Mouse (Mus musculus) embryonic facial prominence, embryonic 11.5 days (tissue): Measurements from ENCODE around the gene Npas2. TPM values are rescaled to one million over a fixed set of nuclear protein-coding genes. Genes with fewer than 3 reads are reported as not detected.
A peak's percentile ranks its signal among the peaks of the same experiment; 100 is the strongest.

ENCODE experiments used
- ATAC-seq: fragments of 200-750 bp; cut with Nextera tagmentation; replicated peaks from 2 replicates; pipeline ENCODE4 v1.8.0; 2017; ENCODE audit warnings: low read depth; ENCODE audit not compliant: insufficient number of reproducible peaks, low FRiP score, low TSS enrichment
- DNase-seq: peaks from one replicate; pipeline ENCODE4 v3.0.0-alpha.2; 2015; ENCODE audit warnings: low spot score
- H3K27ac ChIP-seq: fragments of 300-500 bp; sonication (generic); replicated peaks from 2 replicates; pipeline ENCODE4 v1.5.1; 2014; ENCODE audit warnings: mild to moderate bottlenecking, low read depth, low read length, control low read depth
- H3K27me3 ChIP-seq: fragments of 300-500 bp; sonication (generic); 2 replicates; pipeline ENCODE4 v1.6.1; 2014; ENCODE audit warnings: mild to moderate bottlenecking, low read length, moderate library complexity, mixed read lengths; ENCODE audit not compliant: control insufficient read depth, insufficient read depth
- H3K36me3 ChIP-seq: fragments of 300-500 bp; sonication (generic); replicated peaks from 2 replicates; pipeline ENCODE4 v1.6.1; 2014; ENCODE audit warnings: low read depth, mild to moderate bottlenecking, low read length, moderate library complexity, mixed read lengths; ENCODE audit not compliant: control insufficient read depth, insufficient read depth
- H3K4me1 ChIP-seq: fragments of 300-500 bp; sonication (generic); 2 replicates; pipeline ENCODE4 v1.6.1; 2014; ENCODE audit warnings: low read length, mixed read lengths; ENCODE audit not compliant: control insufficient read depth, insufficient read depth
- H3K4me2 ChIP-seq: fragments of 300-500 bp; sonication (generic); 2 replicates; pipeline ENCODE4 v1.6.1; 2014; ENCODE audit warnings: low read depth, mild to moderate bottlenecking, control low read depth, low read length, moderate library complexity
- H3K4me3 ChIP-seq: fragments of 300-500 bp; sonication (generic); 2 replicates; pipeline ENCODE4 v1.5.1; 2014; ENCODE audit warnings: low read depth, low read length, control low read depth
- H3K9ac ChIP-seq: fragments of 300-500 bp; sonication (generic); replicated peaks from 2 replicates; pipeline ENCODE4 v1.6.1; 2014; ENCODE audit warnings: mild to moderate bottlenecking, control low read depth, low read length
- H3K9me3 ChIP-seq: fragments of 300-500 bp; sonication (generic); replicated peaks from 2 replicates; pipeline ENCODE4 v1.6.1; 2016; ENCODE audit warnings: mild to moderate bottlenecking, low read length, inconsistent platforms, mixed read lengths; ENCODE audit not compliant: control insufficient read depth
- WGBS: fragments of 180-500 bp; shearing (Covaris S2); extraction: QIAGEN DNeasy Blood & Tissue Kit; methylation state at CpG from one replicate; pipeline ENCODE4 v1.1.7; 2014; 5-methylcytosine and 5-hydroxymethylcytosine counted together
- polyA plus RNA-seq: library from polyadenylated mRNA; unstranded; fragments of >200 nt; fragmentation: Nextera tagmentation; extraction: Ambion mirVana; gene quantifications from 2 replicates; pipeline ENCODE4 v1.2.1, GENCODE M21; 2014

Npas2 gene
- polyA plus RNA-seq, 1 experiment from 2014 or later, result 0.06 TPM

- H3K4me2 ChIP-seq, result no peak overlapping the region
- H3K27me3 ChIP-seq, result no peaks in the 10 kb centered on the region
- 93% methylated on average over 9 of the region's 9 CpGs for WGBS
- H3K27ac ChIP-seq, result no peak overlapping the region
- no peaks in the 10 kb centered on the region for H3K4me1 ChIP-seq
- H3K9me3 ChIP-seq, result no peaks in the 10 kb centered on the region
- no peak for ATAC-seq
- no peaks in the 10 kb centered on the region for H3K36me3 ChIP-seq
- H3K9ac ChIP-seq, result no peak overlapping the region
- no peak for DNase-seq
- no peak overlapping the region for H3K4me3 ChIP-seq
Measured at GRCm38 (mm10) chr1:39298294-39298693, 104.8 kb downstream of the Npas2 start.

GRCm38 (mm10) chr1:39300243-39300642 lies 106.7 kb downstream of the Npas2 start:
- DNase-seq, result no peak
- Histone ChIP-seq H3K4me2 (no peak overlapping the region), H3K36me3 (no peaks in the 10 kb centered on the region), H3K9me3 (no peaks in the 10 kb centered on the region), H3K27ac (no peak overlapping the region), H3K4me3 (no peak overlapping the region), H3K27me3 (no peaks in the 10 kb centered on the region), H3K4me1 (no peaks in the 10 kb centered on the region), H3K9ac (no peak overlapping the region)
- no peak for ATAC-seq
- 93% methylated on average over 9 of the region's 9 CpGs for WGBS

DNA sequence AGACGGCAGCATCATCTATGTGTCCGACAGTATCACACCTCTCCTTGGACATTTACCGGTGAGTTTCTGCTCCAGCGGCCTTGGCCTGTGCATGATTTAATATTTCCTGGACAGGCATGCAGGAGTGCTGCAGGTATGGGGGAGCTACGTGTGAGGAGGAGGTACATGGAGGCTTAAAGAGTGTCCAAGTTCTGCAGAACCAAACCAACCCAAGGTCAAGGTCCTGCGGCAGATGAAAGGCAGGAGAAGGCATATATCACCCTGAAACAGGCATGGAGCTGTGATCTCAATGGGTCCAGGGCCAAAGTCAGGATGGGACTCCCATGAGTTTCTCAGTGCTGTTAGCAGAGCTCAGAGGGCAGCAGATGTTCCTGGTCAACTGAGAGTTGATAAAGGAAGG lies 107.1 kb downstream of the Npas2 start:
- DNase-seq (no peak), ATAC-seq (no peak)
- H3K4me1 ChIP-seq, result no peaks in the 10 kb centered on the region
- H3K27ac ChIP-seq, result no peak overlapping the region
- no peaks in the 10 kb centered on the region for H3K27me3 ChIP-seq
- H3K36me3 ChIP-seq, result no peaks in the 10 kb centered on the region
- no peak overlapping the region for H3K4me3 ChIP-seq
- WGBS, result 93% methylated on average over 6 of the region's 6 CpGs
- H3K9ac ChIP-seq, result no peak overlapping the region
- no peaks in the 10 kb centered on the region for H3K9me3 ChIP-seq
- H3K4me2 ChIP-seq, result no peak overlapping the region

DNA sequence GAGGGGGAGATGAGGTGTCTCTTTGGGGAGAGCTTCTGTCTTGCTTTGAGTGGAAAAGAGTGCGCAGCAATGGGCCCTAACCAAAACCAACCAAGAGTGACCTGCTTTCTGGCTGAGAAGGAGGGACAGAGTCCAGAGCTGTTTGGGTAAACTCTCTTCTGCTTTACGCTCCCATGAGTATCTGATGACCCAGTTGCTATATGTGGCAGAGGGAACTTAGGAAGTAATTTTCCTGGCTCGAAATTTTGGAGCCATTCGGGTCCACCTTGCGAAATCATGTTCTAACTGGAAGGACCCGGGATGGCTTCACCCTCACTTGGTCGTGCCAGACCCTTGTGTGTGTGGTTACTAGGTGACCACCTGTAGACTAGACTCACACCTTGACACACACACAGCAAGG lies 108.7 kb downstream of the Npas2 start:
- 87% methylated on average over 7 of the region's 7 CpGs for WGBS
- no peak overlapping the region for H3K27ac ChIP-seq

DNA sequence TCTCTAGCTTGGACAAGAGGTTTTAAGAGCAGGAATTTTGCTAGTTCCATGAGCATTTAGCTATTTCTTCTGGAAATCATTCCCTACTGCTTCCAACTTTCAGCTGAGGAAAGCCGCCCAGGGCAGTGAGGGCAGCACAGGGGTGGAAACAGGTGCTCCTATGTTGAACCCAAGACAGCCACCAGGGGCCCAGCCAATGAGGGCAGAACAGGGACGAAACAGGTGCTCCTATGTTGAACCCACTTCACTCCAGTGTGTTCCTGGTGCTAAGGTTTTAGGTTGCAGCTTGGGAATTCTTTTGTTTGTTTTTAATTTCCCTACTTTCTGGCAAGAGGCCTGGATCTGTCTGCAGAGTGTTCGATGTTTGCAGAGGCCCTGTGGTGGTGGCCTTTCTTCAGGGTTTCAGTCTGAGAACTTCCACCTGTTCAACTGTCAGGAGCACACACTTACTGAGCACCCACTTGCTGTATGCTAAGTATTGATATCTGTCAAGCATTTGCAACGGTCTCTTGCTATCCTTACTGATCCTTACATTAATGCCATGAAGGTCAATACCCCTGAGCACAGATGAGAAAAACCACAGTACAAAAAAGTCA lies 109.6 kb downstream of the Npas2 start:
- 58% methylated on average over 4 of the region's 4 CpGs for WGBS
- no peak overlapping the region for H3K4me3 ChIP-seq
- no peaks in the 10 kb centered on the region for H3K4me1 ChIP-seq

More for the DNA sequence above, 108.7 kb downstream of the Npas2 start:
- Histone ChIP-seq H3K27me3 (no peaks in the 10 kb centered on the region), H3K9me3 (no peaks in the 10 kb centered on the region), H3K4me2 (no peak overlapping the region), H3K4me3 (no peak overlapping the region), H3K9ac (no peak overlapping the region), H3K36me3 (no peaks in the 10 kb centered on the region), H3K4me1 (no peaks in the 10 kb centered on the region)
- ATAC-seq (no peak), DNase-seq (no peak)

GRCm38 (mm10) chr1:39307291-39307690 lies 113.8 kb downstream of the Npas2 start:
- ATAC-seq, result no peak
- no peaks in the 10 kb centered on the region for H3K9me3 ChIP-seq
- no peak overlapping the region for H3K9ac ChIP-seq
- H3K4me2 ChIP-seq, result no peak overlapping the region
- H3K27ac ChIP-seq, result no peak overlapping the region
- no peaks in the 10 kb centered on the region for H3K27me3 ChIP-seq
- no peak overlapping the region for H3K4me3 ChIP-seq
- H3K36me3 ChIP-seq, result no peaks in the 10 kb centered on the region
- no peak for DNase-seq
- H3K4me1 ChIP-seq, result no peaks in the 10 kb centered on the region

More for the DNA sequence above, 109.6 kb downstream of the Npas2 start:
- no peak for DNase-seq
- no peaks in the 10 kb centered on the region for H3K9me3 ChIP-seq
- ATAC-seq, result 0 out of 2 replicates have a peak, but pooled peaks have one; percentile 39
- H3K27me3 ChIP-seq, result no peaks in the 10 kb centered on the region
- no peaks in the 10 kb centered on the region for H3K36me3 ChIP-seq
- no peak overlapping the region for H3K4me2 ChIP-seq
- H3K27ac ChIP-seq, result no peak overlapping the region
- no peak overlapping the region for H3K9ac ChIP-seq

DNA sequence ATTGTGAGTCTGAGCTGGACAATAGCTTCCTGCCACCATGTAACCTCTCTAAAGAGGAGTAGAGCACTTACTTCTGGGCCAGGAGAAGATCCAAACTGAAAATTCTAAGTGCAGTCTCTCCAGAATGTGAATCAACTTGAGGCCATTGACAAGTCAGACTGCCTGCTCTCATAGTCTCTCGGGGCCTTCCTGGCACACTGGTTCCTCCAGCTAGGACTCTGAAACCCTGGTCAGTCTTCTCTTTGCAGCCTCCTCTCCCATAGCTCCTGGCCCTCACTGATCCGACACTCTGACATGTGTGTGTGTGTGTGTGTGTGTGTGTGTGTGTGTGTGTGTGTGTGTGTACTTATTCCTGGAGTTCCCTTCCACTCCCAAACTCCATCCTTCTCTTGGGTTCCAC lies 114.4 kb downstream of the Npas2 start:
- Histone ChIP-seq H3K4me2 (no peak overlapping the region), H3K36me3 (no peaks in the 10 kb centered on the region), H3K4me1 (no peaks in the 10 kb centered on the region), H3K27ac (no peak overlapping the region), H3K9me3 (no peaks in the 10 kb centered on the region), H3K9ac (no peak overlapping the region), H3K27me3 (no peaks in the 10 kb centered on the region), H3K4me3 (no peak overlapping the region)
- DNase-seq (no peak), ATAC-seq (no peak)
- WGBS, result 73% methylated on average over 2 of the region's 2 CpGs

DNA sequence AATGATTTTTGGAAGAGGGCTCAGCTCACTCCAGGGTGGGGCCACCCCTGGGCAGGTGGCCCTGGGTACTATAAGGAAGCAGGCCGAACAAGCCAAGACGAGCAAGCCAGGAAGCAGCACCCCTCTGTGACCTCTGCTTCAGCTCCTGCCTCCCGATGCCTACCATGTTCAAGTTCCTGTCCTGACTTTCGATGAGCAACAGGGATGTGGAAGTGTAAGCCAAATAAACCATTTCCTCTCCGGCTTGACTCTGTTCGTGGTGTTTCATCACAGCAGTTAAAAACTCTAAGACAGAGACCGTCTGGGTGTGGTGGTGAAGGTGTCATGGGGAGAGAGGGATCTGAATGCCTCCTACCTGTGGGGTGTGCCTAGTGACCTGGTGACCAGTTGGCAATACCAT lies 116.0 kb downstream of the Npas2 start:
- 87% methylated on average over 7 of the region's 7 CpGs for WGBS
- no peak for DNase-seq

More for the DNA sequence above, 116.0 kb downstream of the Npas2 start:
- Histone ChIP-seq H3K27me3 (no peaks in the 10 kb centered on the region), H3K4me1 (no peaks in the 10 kb centered on the region), H3K4me2 (no peak overlapping the region), H3K9ac (no peak overlapping the region), H3K4me3 (no peak overlapping the region), H3K9me3 (no peaks in the 10 kb centered on the region), H3K27ac (no peak overlapping the region), H3K36me3 (no peaks in the 10 kb centered on the region)
- no peak for ATAC-seq
